Mouse (Mus musculus) c-Kit-negative CD71-positive TER-119-positive erythroid progenitor cells, embryonic 14.5 days (primary cell): Measurements from ENCODE around the gene Rpia.
A peak's percentile ranks its signal among the peaks of the same experiment; 100 is the strongest.

Experiments used
- DNase-seq: peaks from one replicate; pipeline ENCODE4 v3.0.0-alpha.2; 2013; ENCODE audit warnings: low read depth, low spot score

Rpia gene

DNA sequence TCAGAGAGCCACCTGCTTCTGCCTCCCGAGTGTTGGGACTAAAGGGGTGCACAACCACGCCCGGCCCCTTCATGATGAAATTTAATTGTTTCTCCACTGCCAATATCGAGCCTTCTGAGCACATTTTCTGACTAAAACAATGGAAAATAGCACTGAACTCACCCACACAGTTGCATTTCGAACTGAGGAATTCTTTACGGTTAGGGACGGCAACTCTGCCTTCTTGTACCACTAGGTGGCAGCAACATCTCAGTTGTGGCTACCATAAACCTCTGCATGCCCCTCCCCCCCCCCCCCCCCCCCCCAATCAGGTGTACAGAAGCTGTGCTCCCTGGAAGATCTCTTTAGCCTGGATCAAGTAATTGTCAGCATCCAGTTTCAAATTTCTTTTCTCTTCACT, 13.2 kb upstream of the Rpia start:
- DNase-seq = no peak

DNA sequence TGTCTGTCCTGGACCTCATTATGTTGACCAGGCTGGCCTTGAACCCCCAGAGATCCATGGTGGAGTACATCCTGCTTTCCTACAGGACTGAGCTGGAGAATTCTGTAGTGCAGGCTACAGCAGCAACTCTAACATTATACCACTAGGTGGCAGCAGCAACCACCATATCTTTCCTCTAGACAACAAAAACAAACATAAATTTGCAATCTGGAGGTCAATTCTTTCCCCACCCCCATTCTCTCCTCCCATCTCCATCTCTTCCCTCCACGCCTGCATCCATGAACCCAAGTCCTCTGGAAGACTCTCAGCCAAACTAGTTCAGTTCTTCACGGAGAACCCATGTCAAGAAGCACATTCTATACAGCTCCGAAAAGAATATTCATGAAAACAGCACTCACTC, 12.6 kb upstream of the Rpia start:
- DNase-seq = no peak

DNA sequence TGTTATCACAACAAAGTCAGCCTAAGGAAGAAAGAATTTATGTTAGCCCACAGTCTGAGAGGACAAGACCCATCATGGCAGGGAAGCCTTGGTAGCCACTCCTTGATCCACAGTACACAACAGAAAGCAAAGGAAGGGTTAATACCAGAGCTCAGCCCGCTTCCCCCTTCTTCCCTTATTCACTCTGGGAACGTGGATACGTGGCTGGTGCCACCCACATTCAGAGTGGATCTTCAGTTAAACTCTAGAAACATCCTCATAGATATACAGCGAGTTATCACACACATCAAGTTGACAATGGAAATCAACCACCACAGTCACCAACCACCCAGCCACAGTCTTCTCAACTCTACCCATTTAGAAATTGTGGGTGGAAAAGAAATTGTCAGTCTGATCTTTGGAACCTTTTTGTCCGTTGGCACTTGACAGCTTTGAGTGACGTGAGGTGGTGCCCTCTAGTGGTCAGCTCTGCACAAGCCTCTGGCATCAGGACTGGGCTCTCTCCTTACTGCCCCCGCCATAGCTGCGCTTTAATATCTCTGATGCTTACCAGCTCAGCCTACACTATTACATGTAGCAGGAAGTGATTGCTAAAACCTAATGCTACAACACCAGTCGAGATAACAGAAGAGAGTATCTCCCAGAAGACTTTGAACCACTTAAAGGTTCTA, 5.7 kb upstream of the Rpia start:
- no peak for DNase-seq

DNA sequence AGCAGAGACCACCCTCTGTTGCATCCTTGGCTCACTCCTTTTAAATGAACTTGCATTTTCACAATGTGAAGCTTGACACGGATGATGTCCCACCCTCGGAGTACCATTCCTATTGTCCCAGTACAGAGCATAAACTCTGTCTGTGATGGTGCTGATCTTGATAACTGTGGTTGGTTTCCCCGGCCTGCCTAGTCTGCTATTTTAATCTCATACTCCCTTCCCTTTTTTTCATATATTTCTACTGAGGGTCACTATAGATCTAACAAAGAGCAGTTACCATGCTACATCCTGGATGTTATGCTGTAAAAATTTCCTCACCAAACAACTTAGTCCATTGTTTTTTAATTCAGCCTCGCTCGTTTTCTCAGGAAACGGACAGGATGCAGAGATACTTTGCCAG, 4.9 kb upstream of the Rpia start:
- DNase-seq = no peak

DNA sequence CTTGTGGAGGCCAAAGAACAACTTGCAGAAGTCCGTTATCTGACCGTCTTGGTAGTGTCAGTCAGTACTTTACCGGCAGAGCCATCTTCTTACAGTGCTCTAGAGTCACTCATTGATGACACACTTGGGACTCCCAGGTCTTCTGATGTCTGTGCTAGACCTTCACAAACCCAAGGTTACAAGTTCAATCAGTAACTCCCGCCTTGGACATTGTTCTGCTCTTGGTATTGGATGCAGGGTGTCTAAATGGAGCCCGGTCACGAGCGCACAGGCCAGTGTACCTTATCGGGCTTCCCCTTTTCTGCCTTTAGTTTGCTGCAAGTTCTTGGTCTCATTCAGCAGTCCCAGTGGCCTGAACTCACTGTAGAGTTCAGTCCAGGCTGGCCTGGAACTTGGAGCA, 612 bp upstream of the Rpia start:
- DNase-seq = no peak

DNA sequence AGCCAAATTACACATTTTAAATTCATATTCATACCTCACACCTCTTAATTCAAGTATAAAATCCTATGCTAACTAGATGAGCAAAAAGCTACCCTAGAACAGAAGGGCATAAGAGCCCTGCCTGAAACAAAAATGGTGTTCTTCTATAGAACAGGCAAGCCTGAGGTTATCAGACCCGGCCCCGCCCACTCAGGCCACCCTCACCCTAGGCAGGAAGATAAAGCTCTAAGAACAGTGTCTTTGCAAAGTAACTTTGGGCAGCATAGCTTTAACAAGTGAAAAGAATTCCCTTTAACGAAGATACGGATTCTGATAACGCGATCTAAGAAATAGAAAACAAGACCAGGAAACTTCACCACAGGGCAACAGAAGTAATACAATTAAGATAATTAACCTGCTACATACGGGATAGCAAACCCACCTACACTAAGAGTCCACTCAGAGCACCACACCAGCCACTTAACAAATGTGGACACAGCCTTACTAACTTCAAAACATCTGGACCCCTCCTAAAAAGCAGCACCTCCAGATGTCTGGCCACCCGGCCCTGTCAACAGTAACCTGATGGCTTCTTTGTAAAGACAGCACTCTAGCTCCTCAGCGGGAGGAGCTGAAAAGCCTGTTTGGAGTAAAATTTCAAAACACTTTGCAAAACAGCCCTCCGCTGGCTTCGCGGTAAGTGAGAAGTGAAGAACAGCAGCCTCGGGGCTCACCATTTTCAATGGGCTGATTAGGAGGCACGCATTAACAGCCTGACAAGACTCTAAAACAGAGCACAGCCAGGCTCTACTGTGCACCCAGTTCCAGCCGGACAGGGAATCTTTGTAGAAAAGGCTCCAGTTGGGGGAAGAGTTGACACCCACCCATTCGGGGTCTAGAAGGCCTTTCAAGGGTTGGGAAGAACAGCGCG, 925 bp downstream of the Rpia start:
- no peak for DNase-seq

DNA sequence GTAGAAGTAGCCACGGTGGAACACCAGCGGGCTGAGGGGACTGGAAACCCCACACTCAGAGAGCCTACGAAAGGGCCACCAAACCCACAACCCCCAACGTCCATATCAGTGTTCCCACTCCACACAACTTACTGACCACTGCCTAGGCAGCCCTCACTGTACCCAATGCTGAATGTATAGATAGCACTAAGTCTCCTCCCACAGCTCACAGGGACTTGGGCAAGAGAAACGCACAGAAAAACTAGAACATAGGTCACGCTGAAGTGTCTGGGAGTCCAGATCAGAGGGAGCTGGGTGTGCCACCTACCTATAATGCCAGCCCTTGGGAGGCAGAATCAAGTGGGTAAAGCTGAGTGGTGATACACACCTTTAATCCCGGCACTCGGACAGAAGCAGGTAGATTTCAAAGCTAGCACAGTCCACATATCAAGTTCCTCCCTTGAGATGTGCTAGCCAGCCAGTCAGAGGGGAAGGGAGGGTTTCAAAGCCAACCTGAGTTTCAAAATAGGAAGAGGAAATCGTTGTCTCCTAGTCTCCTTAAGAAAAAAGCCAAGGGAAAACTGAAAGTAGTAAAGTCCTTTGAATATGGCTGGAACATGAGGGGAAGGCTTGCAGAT, 1.9 kb downstream of the Rpia start:
- DNase-seq = no peak

DNA sequence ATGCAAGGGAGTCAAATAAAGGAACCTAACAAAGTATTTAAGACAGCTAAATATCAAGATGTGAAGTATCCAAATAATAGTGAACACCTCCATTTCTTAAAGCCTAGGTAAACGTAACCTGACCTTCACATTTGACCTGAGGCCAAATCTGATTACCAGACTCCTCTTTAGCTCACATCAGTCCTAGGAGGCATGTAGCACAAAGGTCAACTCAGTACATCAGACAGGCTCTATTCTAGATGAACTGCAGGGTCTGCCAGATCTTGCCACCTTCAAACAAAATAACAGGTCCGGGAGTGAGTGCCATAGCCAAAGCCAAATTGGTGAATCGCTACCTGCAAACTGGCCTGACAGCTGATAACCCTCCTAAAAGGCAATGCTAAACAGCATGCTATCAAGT, 2.9 kb downstream of the Rpia start:
- no peak for DNase-seq

DNA sequence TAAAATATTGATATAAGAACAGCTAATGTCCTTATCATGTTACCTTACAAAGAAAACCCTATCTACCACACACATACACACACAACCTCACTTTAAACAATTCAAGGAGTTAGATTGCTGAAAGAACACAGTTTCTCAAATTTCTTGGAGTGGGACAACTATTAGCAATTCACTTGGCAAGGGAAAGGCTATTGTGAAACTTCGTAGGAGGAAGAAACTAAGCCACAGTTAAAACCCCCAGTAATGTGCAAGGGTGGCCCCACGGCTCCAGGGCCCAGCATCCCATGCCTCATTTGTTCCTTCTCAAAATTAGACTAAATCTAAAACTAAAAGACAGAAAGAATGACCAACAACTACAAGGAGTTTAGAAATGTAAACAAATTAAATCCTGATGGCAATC, 4.5 kb downstream of the Rpia start:
- no peak for DNase-seq

DNA sequence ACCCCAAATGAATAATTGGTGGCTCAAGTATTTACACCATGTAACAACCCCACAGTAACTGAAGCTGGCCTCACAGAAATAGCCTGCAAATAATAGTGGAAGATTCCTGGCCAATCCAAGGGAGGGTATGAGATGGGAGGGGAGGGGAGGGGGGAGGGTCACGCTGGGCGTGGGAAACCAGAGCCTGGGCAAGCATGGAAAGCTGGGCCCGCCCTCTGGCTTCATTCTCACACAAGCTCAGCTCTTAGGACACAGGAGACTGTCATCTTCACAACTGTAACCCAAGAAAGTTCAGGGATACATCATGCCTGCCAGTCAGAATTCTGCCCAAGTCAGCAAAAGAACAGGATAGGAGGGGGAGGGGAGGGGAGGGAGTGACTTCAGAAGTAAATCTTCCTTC, 6.2 kb downstream of the Rpia start:
- no peak for DNase-seq

DNA sequence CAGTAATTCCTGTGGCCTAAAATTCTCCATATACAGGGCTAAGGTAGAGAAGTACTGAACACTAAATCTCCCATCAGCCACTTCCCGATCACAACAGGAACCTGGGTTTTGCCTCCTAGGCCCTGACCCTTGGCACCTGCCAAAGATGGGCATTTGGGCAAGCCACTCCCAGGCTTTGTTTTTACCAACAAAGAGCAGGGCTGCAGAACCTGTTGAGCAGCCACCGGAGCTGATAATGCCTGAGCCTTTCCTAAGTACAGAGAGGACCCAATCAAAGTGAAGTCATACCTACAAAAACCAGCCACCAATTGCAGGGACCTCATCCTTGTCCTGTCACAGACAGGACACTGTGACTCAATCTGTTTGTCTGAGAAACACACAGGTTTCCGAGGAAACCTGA, 7.2 kb downstream of the Rpia start:
- no peak for DNase-seq

DNA sequence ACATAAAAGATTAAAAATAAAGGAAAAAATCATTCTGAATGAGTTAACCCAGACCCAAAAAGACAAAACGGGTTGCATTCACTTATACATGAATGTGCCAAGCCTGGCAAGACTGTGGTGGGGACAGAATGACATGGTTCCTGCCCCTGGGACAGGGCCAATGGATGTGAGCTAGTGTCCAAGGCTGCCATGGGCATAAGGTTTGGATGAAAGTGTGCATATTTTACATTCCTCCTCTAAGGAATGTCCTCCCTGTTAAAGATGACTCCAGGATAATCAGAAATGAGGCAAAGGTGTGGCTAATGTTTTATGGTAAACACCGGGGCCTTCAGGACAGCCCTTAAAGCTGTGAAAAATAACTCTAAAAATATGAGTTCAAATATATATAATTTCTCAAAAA, 10.7 kb downstream of the Rpia start:
- DNase-seq = no peak

DNA sequence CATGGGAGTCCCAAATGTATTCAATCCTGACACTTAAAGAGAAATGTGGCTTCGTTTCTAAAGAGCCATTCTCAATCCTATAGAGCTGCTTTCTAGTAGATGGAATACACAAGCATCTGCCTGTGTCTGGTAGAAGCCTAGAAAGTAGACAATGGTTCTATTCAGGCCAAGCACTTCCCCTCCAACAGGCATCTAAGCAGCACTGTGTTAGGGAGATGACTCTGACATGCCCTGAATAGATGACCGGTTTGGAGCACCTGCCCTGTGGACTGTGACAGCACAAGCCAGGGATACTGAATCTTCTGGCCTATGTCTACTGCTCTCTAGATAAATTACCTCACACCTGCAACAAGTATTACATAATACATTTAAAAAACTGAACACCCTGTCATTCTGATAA, 17.7 kb downstream of the Rpia start:
- no peak for DNase-seq

DNA sequence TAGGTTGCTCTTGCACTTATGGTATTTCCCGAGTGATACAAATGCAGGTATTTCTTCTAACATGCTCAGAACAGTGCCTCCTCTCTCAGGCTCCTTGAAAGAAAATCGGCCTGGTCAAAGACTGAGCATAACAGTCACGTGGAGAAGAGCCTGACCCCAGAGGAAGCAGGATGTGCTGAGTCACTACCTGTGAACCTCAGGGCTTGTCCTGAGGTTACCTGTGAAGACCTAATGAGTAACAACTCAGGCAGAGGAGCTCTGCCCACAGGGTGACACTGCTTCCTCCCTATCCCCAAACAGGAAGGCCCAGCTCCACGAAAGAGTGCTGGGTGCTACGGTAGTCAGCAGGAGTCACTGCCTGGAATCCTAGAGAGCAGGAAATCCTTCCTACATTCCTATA, 18.3 kb downstream of the Rpia start:
- no peak for DNase-seq

DNA sequence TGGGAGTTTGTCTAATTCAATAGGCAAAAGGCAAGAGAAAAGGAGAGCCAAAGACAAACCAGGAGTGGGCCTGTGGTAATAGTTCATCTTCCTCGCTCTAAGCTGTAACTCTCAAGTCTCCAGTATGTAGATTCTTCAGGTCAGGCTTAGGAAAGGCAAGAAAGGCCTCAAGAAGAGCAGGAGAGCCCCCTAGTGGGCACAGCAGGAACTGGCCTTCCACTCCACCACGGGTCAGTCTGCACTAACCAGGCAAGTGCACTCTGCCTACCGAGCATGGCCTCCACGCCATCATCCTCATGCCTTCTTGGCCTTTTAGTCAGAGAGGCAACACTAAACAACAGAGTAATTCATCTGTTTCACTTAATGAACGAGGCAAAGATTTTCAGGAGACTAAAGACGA, 23.3 kb downstream of the Rpia start:
- DNase-seq = peak; percentile 45

DNA sequence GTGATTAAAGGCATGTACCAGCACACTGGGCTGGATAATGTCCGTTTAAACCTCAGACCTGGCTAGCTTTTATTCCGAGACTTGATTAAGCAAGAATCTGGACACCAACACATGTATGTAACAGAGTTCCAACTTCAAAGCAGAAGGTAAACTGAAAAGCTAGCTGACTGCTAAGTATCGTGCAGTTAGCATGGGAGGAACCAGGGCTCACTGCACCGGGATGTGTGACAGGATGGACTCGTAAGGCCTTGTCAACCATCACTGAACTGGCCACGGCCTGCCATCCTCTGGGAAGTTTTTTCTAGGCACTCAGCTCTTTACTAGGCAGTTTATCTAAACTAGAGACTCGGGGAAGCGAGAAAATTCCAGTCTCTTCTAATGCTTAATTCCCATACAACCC, 27.0 kb downstream of the Rpia start:
- no peak for DNase-seq

DNA sequence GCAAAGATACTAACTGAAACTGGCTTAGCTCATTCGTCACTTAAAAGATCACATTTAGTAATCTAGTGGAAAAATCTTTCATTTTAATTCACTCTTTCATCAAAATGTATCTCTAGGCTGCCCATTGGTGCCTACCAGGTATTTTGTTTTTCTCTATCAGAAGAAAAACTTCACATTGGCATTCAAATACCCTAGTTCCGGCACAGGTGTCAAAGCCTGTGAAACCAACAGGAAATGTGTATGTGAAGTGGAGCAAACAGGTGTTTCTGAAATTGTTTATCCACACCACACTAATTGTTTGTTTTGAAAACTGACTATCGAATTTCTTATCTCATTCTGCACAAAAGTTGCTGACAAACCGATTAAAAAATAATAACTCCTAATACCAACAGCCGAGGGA, 27.5 kb downstream of the Rpia start:
- DNase-seq = no peak

DNA sequence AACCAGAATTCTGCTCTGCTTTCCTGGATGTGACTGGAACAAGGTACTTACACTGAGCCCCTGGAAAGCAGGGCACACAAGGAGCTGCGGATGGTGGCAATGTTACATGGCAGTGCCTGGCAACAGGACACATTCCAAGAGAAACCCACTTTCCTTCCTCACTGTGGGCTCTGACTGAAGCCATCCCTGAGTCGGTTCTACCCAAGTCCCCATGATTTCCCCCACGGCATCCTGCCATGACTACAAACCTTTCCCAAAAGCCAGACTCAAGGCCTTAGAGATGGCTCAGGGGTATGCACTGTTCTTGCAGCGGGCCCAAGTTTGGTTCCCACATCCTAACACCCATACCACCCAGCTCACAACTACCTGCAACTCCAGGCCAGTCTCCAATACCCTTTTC, 28.2 kb downstream of the Rpia start:
- no peak for DNase-seq

DNA sequence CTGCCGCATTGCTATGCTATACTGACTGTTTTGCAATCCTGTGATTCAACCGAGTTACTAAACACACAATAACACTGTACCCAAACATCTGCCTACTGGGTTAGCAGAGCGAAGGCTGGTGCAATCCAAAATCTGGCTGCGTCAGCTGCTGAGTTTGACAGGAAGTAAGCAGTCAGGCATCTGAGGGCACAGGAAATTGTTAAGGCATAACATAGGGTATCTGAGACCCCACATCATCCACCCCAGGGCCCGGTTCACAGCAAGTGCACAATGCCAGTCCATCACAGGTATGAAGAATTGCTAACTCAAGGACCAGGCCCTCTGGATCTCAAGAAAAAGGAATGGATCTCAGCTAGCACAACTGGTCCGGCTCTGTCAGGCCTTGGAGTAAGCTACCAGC, 29.4 kb downstream of the Rpia start:
- DNase-seq = no peak

DNA sequence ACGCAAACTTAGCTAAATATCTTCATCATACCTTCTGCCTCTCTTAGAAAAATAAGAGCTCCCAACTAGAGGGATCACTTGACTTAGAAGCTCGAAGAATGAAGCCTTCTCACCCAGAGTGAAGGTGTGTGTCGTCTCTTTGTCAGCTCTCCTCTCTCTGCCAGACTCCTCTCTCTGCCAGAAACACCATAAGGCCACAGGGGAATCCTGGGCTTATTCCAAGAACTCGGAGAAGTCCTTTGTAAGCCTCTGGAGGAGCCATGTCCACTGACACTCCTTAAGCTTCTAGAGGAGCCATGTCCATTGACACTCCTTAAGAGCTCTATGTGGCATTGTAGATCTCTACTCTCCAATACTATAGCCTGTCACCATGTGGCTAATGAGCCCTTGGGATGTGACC, 31.1 kb downstream of the Rpia start:
- DNase-seq = no peak

DNA sequence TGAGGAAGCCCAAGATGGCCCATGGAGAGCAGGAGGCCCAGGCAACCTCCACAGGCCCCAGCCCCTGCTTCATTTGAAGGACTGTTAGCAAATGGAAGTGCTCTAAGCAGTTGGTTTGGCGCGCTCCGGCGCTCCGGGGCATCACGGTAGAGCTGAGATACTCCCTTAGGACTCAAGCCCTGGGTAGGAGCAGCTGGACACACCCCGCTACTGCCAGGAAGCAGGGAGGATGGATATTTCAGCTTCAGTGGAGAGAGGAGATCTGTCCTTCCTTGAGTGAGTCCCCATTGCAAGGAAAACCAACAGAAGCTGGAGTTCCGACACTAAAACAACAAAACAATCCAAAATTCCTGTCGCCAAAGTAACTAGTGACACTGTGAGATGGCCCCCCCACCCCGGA, 37.2 kb downstream of the Rpia start:
- DNase-seq = no peak

DNA sequence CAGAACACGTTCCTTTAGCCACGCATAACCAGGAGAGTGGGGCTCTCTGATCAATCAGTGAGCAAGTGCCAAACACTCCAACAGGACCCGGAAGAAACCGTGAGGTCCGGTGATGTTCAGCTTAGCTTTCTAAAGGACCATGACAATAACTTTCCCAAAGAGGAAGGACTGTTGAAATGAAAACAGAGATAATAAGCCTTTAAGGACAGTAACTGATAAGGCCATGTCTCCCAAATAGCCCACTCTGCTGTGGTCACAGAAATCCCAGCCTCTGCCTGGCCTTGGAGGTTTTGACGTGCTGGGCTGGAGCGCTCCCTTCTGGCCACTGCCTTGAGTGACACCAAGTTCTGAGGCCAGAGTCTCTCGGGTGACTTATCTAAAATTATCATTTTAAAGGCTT, 39.7 kb downstream of the Rpia start:
- DNase-seq = no peak

DNA sequence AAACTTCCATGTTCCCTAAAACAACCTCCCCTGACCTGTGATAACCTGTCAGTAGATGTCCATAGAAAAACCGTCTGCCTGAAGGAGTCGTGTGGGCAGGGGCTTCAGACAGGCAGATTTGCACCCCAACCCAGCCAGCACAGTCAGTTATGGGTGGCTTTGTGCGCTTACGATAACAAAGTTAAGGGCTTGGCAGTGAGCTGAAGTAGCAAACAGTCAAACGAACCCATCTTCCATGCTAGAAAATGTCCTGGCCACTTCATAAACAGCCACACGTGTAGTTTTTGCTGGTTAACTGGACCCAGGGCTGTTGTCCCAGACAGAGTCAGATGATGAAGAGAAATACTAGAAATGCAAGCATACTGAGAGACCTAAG, 40.1 kb downstream of the Rpia start:
- DNase-seq = no peak
